Mouse (Mus musculus): ENCODE data around the gene Abcc3. TPM values are rescaled to one million over a fixed set of nuclear protein-coding genes. Genes with fewer than 3 reads are reported as not detected.
A peak's percentile ranks its signal among the peaks of the same experiment; 100 is the strongest.

Abcc3 gene
- polyA plus RNA-seq, 1 experiment from 2014 or later = 0.69 TPM

- Histone ChIP-seq H3K9me3 (no peaks in the 10 kb centered on the region), H3K4me1 (peaks cover 12% of the 10 kb centered on the region), H3K27ac (no peak overlapping the region), H3K4me3 (no peak overlapping the region), H3K4me2 (replicated peaks) (no peak overlapping the region), H3K36me3 (peaks cover 84% of the 10 kb centered on the region), H3K9ac (no peak overlapping the region), H3K27me3 (0 out of 2 replicates have a peak, but pooled peaks cover 6% of the 10 kb centered on the region)
- no peak for ATAC-seq (ENCODE audit: insufficient number of reproducible peaks, insufficient read depth, low FRiP score, low TSS enrichment)
- 44% methylated on average over 7 of the region's 7 CpGs for WGBS
Measured at GRCm38 (mm10) chr11:94420325-94420724, 27.5 kb upstream of the Abcc3 start.

GRCm38 (mm10) chr11:94419004-94419727, 26.4 kb upstream of the Abcc3 start:
- H3K9ac ChIP-seq = no peak overlapping the region
- H3K27me3 ChIP-seq = 0 out of 2 replicates have a peak, but pooled peaks cover 2% of the 10 kb centered on the region
- H3K4me2 ChIP-seq (replicated peaks) = no peak overlapping the region
- peaks cover 86% of the 10 kb centered on the region for H3K36me3 ChIP-seq
- no peak for ATAC-seq (ENCODE audit: insufficient number of reproducible peaks, insufficient read depth, low FRiP score, low TSS enrichment)
- 58% methylated on average over 10 of the region's 10 CpGs for WGBS
- peaks cover 16% of the 10 kb centered on the region for H3K4me1 ChIP-seq
- no peak overlapping the region for H3K27ac ChIP-seq
- H3K4me3 ChIP-seq = no peak overlapping the region
- no peaks in the 10 kb centered on the region for H3K9me3 ChIP-seq

- 0 out of 2 replicates have a peak overlapping the region, but pooled peaks have one; percentile 50 for H3K27ac ChIP-seq
- H3K36me3 ChIP-seq = peaks cover 92% of the 10 kb centered on the region
- H3K27me3 ChIP-seq = no peaks in the 10 kb centered on the region
- H3K4me1 ChIP-seq = peaks cover 28% of the 10 kb centered on the region
- no peak for ATAC-seq (ENCODE audit: insufficient number of reproducible peaks, insufficient read depth, low FRiP score, low TSS enrichment)
- no peaks in the 10 kb centered on the region for H3K9me3 ChIP-seq
- H3K9ac ChIP-seq = no peak overlapping the region
- 63% methylated on average over 4 of the region's 4 CpGs for WGBS
- no peak overlapping the region for H3K4me2 ChIP-seq (replicated peaks)
- no peak overlapping the region for H3K4me3 ChIP-seq
Measured at GRCm38 (mm10) chr11:94414042-94414441, 21.2 kb upstream of the Abcc3 start.

- no peak for ATAC-seq (ENCODE audit: insufficient number of reproducible peaks, insufficient read depth, low FRiP score, low TSS enrichment)
- H3K4me3 ChIP-seq = no peak overlapping the region
- 56% methylated on average over 8 of the region's 8 CpGs for WGBS
- no peaks in the 10 kb centered on the region for H3K9me3 ChIP-seq
- no peak overlapping the region for H3K9ac ChIP-seq
- peaks cover 92% of the 10 kb centered on the region for H3K36me3 ChIP-seq
- H3K4me1 ChIP-seq = peaks cover 32% of the 10 kb centered on the region
- H3K27ac ChIP-seq = 0 out of 2 replicates have a peak overlapping the region, but pooled peaks have one; percentile 50
- H3K4me2 ChIP-seq (replicated peaks) = no peak overlapping the region
- no peaks in the 10 kb centered on the region for H3K27me3 ChIP-seq
Measured at GRCm38 (mm10) chr11:94413516-94413915, 20.7 kb upstream of the Abcc3 start.

- H3K4me1 ChIP-seq = peaks cover 33% of the 10 kb centered on the region
- H3K27ac ChIP-seq = 0 out of 2 replicates have a peak overlapping the region, but pooled peaks have one; percentile 50
- no peaks in the 10 kb centered on the region for H3K9me3 ChIP-seq
- no peaks in the 10 kb centered on the region for H3K27me3 ChIP-seq
- WGBS = 41% methylated on average over 10 of the region's 10 CpGs
- H3K9ac ChIP-seq = peak overlapping the region; percentile 12; the same call in 1 of the 2 replicates
- H3K4me3 ChIP-seq = no peak overlapping the region
- no peak for ATAC-seq (ENCODE audit: insufficient number of reproducible peaks, insufficient read depth, low FRiP score, low TSS enrichment)
- no peak overlapping the region for H3K4me2 ChIP-seq (replicated peaks)
- H3K36me3 ChIP-seq = peaks cover 87% of the 10 kb centered on the region
Measured at GRCm38 (mm10) chr11:94412998-94413469, 20.2 kb upstream of the Abcc3 start.

GRCm38 (mm10) chr11:94412562-94412961, 19.8 kb upstream of the Abcc3 start:
- H3K4me1 ChIP-seq = peaks cover 37% of the 10 kb centered on the region
- H3K36me3 ChIP-seq = peaks cover 82% of the 10 kb centered on the region
- no peak overlapping the region for H3K27ac ChIP-seq
- H3K9ac ChIP-seq = no peak overlapping the region
- no peaks in the 10 kb centered on the region for H3K9me3 ChIP-seq
- H3K27me3 ChIP-seq = no peaks in the 10 kb centered on the region
- 73% methylated on average over 2 of the region's 2 CpGs for WGBS
- H3K4me2 ChIP-seq (replicated peaks) = no peak overlapping the region
- no peak overlapping the region for H3K4me3 ChIP-seq
- no peak for ATAC-seq (ENCODE audit: insufficient number of reproducible peaks, insufficient read depth, low FRiP score, low TSS enrichment)

- H3K9ac ChIP-seq = no peak overlapping the region
- peaks cover 29% of the 10 kb centered on the region for H3K4me1 ChIP-seq
- H3K27me3 ChIP-seq = no peaks in the 10 kb centered on the region
- peaks cover 36% of the 10 kb centered on the region for H3K36me3 ChIP-seq
- H3K4me3 ChIP-seq = no peak overlapping the region
- no peaks in the 10 kb centered on the region for H3K9me3 ChIP-seq
- H3K27ac ChIP-seq = peak overlapping the region; percentile 41; the same call in 1 of the 2 replicates
- WGBS = 34% methylated on average over 11 of the region's 11 CpGs
- no peak overlapping the region for H3K4me2 ChIP-seq (replicated peaks)
- ATAC-seq (ENCODE audit: insufficient number of reproducible peaks, insufficient read depth, low FRiP score, low TSS enrichment) = no peak
Measured at GRCm38 (mm10) chr11:94407803-94408321, 15.1 kb upstream of the Abcc3 start.

GRCm38 (mm10) chr11:94405348-94405747, 12.6 kb upstream of the Abcc3 start:
- ATAC-seq (ENCODE audit: insufficient number of reproducible peaks, insufficient read depth, low FRiP score, low TSS enrichment) = no peak
- H3K27me3 ChIP-seq = no peaks in the 10 kb centered on the region
- H3K27ac ChIP-seq = no peak overlapping the region

GRCm38 (mm10) chr11:94404641-94405260, 12.0 kb upstream of the Abcc3 start:
- 25% methylated on average over 11 of the region's 11 CpGs for WGBS
- Histone ChIP-seq H3K4me3 (no peak overlapping the region), H3K27ac (no peak overlapping the region), H3K9ac (no peak overlapping the region), H3K4me2 (replicated peaks) (no peak overlapping the region), H3K4me1 (peaks cover 29% of the 10 kb centered on the region), H3K27me3 (no peaks in the 10 kb centered on the region), H3K36me3 (peaks cover 12% of the 10 kb centered on the region), H3K9me3 (no peaks in the 10 kb centered on the region)
- ATAC-seq (ENCODE audit: insufficient number of reproducible peaks, insufficient read depth, low FRiP score, low TSS enrichment) = peak; percentile 50; the same call in 1 of the 2 replicates

More at GRCm38 (mm10) chr11:94405348-94405747, 12.6 kb upstream of the Abcc3 start:
- Histone ChIP-seq H3K4me1 (peaks cover 29% of the 10 kb centered on the region), H3K36me3 (peaks cover 18% of the 10 kb centered on the region), H3K4me2 (replicated peaks) (no peak overlapping the region), H3K4me3 (no peak overlapping the region), H3K9ac (no peak overlapping the region), H3K9me3 (no peaks in the 10 kb centered on the region)
- 44% methylated on average over 6 of the region's 6 CpGs for WGBS

- no peaks in the 10 kb centered on the region for H3K9me3 ChIP-seq
- no peak overlapping the region for H3K4me3 ChIP-seq
- ATAC-seq (ENCODE audit: insufficient number of reproducible peaks, insufficient read depth, low FRiP score, low TSS enrichment) = no peak
- no peaks in the 10 kb centered on the region for H3K27me3 ChIP-seq
- WGBS = 51% methylated on average over 5 of the region's 5 CpGs
- peaks cover 25% of the 10 kb centered on the region for H3K4me1 ChIP-seq
- no peak overlapping the region for H3K27ac ChIP-seq
- H3K9ac ChIP-seq = no peak overlapping the region
- peaks cover 6% of the 10 kb centered on the region for H3K36me3 ChIP-seq
- H3K4me2 ChIP-seq (replicated peaks) = no peak overlapping the region
Measured at GRCm38 (mm10) chr11:94404178-94404577, 11.4 kb upstream of the Abcc3 start.

- Histone ChIP-seq H3K4me1 (peaks cover 21% of the 10 kb centered on the region), H3K9me3 (no peaks in the 10 kb centered on the region), H3K27me3 (no peaks in the 10 kb centered on the region), H3K27ac (no peak overlapping the region), H3K4me3 (no peak overlapping the region), H3K4me2 (replicated peaks) (no peak overlapping the region), H3K9ac (no peak overlapping the region), H3K36me3 (peaks cover 2% of the 10 kb centered on the region)
- WGBS = 69% methylated on average over 10 of the region's 10 CpGs
- ATAC-seq (ENCODE audit: insufficient number of reproducible peaks, insufficient read depth, low FRiP score, low TSS enrichment) = no peak
Measured at GRCm38 (mm10) chr11:94403757-94404156, 11.0 kb upstream of the Abcc3 start.
